Mouse (Mus musculus) lung, adult 18-20 months (tissue): ENCODE measurements around the gene Dnajc12.
"Not testable (repeated sequence)": the region's sequence is repeated elsewhere in the genome, so short reads cannot be mapped to it uniquely, and the experiment has no call there.

Experiments
- DNase-seq, 2 experiments: peaks; one replicate each; pipeline ENCODE4 v3.0.0; 2022; ENCODE audit warnings: mixed read lengths in 2 of 2

The Dnajc12 gene

GRCm38 (mm10) chr10:63382372-63383279 lies at the start of gene Dnajc12:
TSS of gene Dnajc12 (plus strand) at chr10:63382443.
- peak; percentile 84 to 92 for DNase-seq

- DNase-seq, result no peak
Measured at GRCm38 (mm10) chr10:63336901-63337300, 45.3 kb upstream of the Dnajc12 start.

GRCm38 (mm10) chr10:63337326-63337725 lies 44.9 kb upstream of the Dnajc12 start:
- DNase-seq, result no peak

DNA sequence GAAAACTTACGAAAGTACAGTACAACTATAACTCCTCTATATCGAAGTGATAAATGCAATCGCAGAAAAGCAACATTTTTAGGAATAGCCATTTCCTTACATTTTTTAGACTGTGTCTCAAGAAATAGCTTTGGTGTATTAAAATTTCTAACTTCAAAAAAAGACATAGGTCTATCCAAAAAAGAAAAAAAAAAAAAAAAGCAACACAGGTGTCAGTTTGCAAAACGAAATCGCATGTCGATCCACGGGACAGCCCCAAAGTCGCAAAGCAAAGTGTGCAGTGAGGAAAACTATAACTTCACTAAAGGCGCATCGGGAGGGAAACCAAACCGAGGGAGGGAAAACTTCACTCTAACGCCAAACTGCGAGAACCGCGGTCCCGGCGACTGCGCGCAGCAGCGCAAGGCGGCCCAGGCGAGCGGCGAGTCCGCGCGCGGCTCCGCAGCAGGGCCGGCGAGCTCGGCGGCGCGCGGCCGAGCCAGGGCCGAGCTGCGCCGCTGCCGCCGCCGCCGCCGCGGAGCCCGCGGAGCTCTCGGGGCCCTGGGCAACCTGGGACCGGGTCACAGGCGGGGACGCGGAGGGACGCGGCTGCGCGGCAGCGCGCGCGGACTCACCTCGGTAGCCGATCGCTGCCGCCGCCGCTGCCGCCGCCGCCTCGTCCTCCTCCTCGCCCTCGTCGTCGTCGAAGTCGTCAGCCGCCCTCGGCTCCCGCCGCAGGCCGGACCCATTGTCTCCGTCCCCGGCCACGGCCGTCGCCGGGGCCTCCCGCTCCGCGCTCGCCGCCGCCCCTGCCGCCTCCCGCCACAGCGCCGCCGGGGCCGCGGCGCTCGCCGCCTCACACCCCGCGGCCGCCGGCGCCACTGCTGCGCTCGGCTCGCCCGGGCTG lies 44.0 kb upstream of the Dnajc12 start:
- DNase-seq, result peak; percentile 62 to 63

GRCm38 (mm10) chr10:63338914-63339643 lies 43.2 kb upstream of the Dnajc12 start:
- DNase-seq, result peak; percentile 91 to 93

- no peak for DNase-seq
Measured at GRCm38 (mm10) chr10:63341351-63341750, 40.9 kb upstream of the Dnajc12 start.

DNA sequence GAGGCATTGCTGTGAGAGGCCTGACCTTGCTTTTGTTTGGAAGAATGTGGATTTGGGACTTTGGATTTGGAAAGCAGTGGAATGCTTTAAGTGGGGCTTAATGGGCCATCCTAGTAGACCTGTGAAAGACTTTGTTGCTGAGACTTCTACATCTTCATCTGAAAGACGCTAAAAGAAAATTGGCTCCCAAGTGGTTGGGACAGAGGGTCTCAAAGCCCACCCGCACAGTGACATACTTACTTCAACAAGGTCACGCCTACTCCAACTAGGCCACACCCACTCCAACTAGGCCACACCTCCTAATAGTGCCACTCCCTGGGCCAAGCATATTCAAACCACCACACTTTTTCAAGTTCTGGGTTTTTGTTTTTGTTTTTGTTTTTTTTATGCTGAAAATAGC lies 37.5 kb upstream of the Dnajc12 start:
- no peak for DNase-seq

DNA sequence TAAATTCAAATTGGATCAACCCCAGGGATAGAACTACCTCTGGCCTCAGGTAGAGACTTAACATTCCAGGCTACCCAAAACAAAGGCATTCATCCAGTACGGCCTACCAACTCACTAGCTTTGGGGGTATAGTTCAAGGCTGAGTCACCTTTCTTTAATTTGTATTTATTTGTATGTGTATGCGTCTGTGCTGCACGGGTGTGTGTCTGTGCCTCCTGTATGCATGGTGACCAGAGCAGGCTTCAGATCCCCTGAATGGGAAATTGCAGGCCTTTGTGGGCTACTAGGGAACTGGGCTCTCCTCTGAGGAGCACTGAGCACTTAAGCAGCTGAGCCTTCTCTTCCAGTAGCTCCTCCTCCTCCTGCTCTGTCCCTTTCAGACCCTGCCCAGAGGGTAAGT lies 34.0 kb upstream of the Dnajc12 start:
- DNase-seq, result no peak

- DNase-seq, result no peak
Measured at GRCm38 (mm10) chr10:63350666-63351065, 31.6 kb upstream of the Dnajc12 start.

- not testable (repeated sequence) for DNase-seq
Measured at GRCm38 (mm10) chr10:63351099-63351498, 31.1 kb upstream of the Dnajc12 start.

DNA sequence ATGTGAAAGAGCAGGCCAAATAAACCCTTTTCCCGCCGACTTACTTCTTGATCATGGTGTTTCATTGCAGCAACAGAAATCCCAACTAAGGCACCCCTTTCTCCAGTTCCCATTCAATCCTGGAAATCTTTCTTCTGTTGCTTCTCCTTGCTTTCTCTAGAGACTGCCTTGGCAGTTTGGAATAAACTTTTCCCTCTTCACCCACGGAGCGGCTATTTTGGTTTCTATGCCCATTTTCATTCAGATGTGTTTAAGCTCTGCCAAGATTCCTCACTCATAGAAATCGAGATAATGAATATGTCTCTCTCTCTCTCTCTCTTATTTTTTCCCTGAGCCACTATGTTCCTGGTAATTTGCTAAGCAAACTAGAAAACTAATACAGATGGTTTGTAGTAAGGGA lies 30.1 kb upstream of the Dnajc12 start:
- no peak for DNase-seq

- no peak for DNase-seq
Measured at GRCm38 (mm10) chr10:63360502-63360901, 21.7 kb upstream of the Dnajc12 start.

- DNase-seq, result no peak
Measured at GRCm38 (mm10) chr10:63365918-63366455, 16.3 kb upstream of the Dnajc12 start.

DNA sequence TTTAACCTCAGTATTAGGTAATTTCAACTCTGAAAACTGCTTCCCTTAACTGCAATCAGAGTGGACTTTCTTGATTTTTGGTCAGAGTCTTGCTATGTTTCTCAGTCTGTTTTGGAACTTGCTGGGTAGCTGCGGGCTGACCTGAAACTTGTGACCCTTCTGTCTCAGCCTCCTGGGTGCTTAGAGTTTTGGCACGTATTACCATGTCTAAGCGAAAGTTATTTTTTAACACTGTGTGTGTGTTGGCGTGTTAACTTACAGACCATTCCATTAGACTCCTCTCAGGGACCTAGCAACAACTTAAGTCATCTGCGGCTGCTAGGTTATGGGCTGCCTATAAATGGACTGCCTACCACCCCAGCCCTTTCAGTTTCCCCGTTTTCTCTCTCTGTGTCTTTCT lies 14.9 kb upstream of the Dnajc12 start:
- no peak for DNase-seq

DNA sequence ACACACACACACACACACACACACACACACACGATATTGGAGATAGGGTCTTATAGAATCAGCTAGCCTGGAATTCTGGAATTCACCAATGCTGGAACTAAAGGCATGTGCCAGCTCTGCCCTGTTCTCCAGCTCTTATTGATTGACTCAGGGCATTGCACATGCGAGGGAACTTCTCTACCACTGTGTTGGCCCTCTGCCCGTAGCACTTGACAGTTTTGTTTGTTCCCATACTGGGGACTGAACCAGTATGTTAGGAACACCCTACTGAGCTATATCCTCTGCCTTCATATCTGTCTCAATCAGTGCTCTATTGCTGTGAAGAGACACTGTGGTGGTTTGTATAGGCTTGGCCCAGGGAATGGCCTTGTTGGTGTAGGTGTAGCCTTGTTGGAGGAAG lies 14.2 kb upstream of the Dnajc12 start:
- DNase-seq, result peak; percentile 56 to 73

GRCm38 (mm10) chr10:63376303-63376702 lies 5.9 kb upstream of the Dnajc12 start:
- no peak for DNase-seq

- DNase-seq, result peak; percentile 40 to 70
Measured at GRCm38 (mm10) chr10:63377468-63377867, 4.8 kb upstream of the Dnajc12 start.

GRCm38 (mm10) chr10:63378948-63379680 lies 3.1 kb upstream of the Dnajc12 start:
- no peak for DNase-seq

DNA sequence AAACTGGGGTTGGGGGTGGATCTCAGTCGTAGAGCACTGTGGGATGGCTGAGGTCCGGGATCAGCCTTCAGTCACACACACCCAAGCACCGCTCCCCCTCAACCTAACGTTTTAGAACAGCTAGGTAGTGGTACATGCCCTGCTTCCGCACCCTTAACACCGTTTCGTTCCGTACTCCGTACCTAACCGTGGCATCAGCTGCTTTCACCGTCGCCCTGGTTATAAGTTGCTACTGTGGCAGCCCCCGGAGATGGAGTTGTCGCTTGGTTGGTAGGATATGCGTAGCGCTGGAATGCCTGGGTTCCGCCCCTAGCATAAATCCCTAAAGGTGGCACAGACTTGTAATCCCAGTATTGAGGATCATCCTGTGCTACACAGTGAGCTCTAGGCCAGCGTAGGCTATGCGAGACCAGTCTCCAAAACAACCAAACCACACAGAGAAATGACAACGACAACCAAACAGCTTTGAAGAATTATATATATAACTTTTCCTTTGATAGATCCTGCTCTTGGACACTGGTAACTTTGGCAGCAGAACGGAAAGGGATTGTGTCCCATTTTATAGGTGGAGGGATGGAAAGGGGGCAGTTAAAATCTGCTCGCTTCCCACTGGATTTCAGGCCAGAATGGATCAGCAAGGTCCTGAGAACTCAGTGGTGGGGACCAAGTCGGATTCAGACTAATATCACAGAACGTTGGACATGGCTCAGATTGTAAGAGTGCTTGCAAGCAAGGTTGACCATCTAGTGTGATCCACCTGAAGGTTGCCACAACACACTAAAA lies 554 bp upstream of the Dnajc12 start, which contains the start of gene Sirt1:
Sirt1 (minus strand) TSS at position 207 of the 783 bp plus-strand sequence.
- no peak for DNase-seq

- DNase-seq, result not testable (repeated sequence)
Measured at GRCm38 (mm10) chr10:63385897-63386296, 3.7 kb downstream of the Dnajc12 start.

DNA sequence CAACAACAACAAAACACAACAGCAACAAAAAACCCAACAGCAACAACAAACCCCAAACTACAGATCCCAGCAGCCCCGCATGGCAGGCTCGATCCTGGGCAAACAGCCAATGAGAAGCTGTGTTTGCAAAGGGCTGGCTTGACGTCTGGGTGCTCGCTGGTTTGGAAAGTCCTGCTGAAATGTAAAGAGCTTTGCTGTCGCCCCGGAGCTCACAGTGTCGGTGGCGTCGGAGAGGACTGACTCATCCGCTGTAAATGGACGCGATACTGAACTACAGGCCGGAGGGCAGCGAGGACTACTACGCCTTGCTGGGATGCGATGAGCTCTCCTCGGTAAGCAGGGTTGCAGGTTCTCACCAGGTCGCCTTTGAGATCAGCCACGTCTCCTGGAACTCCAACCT lies 4.2 kb downstream of the Dnajc12 start:
- DNase-seq, result peak; percentile 82 to 88
